Mouse (Mus musculus) neural tube, embryonic 13.5 days (tissue): ENCODE data around the gene Ctnna2. TPM values are rescaled to one million over a fixed set of nuclear protein-coding genes. Genes with fewer than 3 reads are reported as not detected.

Experiments
- ATAC-seq: fragments of 200-750 bp; cut with Nextera tagmentation; 2 replicates; pipeline ENCODE4 v1.8.0; 2017; ENCODE audit warnings: low read depth, mild to moderate bottlenecking, moderate TSS enrichment, moderate library complexity
- H3K27ac ChIP-seq: fragments of 300-500 bp; sonication (generic); replicated peaks from 2 replicates; pipeline ENCODE4 v1.5.1; 2015; ENCODE audit warnings: moderate library complexity, mild to moderate bottlenecking, inconsistent platforms
- H3K27me3 ChIP-seq: fragments of 300-500 bp; sonication (generic); 2 replicates; pipeline ENCODE4 v1.6.1; 2015; ENCODE audit warnings: mild to moderate bottlenecking, inconsistent platforms
- H3K36me3 ChIP-seq: fragments of 300-500 bp; sonication (generic); 2 replicates; pipeline ENCODE4 v1.6.1; 2015; ENCODE audit warnings: mild to moderate bottlenecking, inconsistent platforms
- H3K4me1 ChIP-seq: fragments of 300-500 bp; sonication (generic); replicated peaks from 2 replicates; pipeline ENCODE4 v1.6.1; 2015; ENCODE audit warnings: inconsistent platforms
- H3K4me2 ChIP-seq: fragments of 300-500 bp; sonication (generic); 2 replicates; pipeline ENCODE4 v1.6.1; 2015; ENCODE audit warnings: inconsistent platforms, mild to moderate bottlenecking, moderate library complexity
- H3K4me3 ChIP-seq: fragments of 300-500 bp; sonication (generic); 2 replicates; pipeline ENCODE4 v1.5.1; 2015; ENCODE audit warnings: mild to moderate bottlenecking, inconsistent platforms
- H3K9ac ChIP-seq: fragments of 300-500 bp; sonication (generic); 2 replicates; pipeline ENCODE4 v1.6.1; 2015; ENCODE audit warnings: moderate library complexity, mild to moderate bottlenecking, inconsistent platforms
- H3K9me3 ChIP-seq: fragments of 300-500 bp; sonication (generic); 2 replicates; pipeline ENCODE4 v1.6.1; 2016; ENCODE audit warnings: inconsistent platforms
- WGBS: fragments of 180-500 bp; shearing (Covaris S2); methylation state at CpG from one replicate; pipeline ENCODE4 v1.1.7; 2015; 5-methylcytosine and 5-hydroxymethylcytosine counted together
- polyA plus RNA-seq: library from polyadenylated mRNA; unstranded; fragments of >200 nt; fragmentation: Nextera tagmentation; extraction: Ambion mirVana; gene quantifications from 2 replicates; pipeline ENCODE4 v1.2.1, GENCODE M21; 2015

Ctnna2 gene
- polyA plus RNA-seq, 1 experiment from 2014 or later = 115 TPM

- no peak overlapping the region for H3K9ac ChIP-seq
- WGBS = 77% methylated on average over 3 of the region's 3 CpGs
- H3K27ac ChIP-seq = no peak overlapping the region
- H3K4me2 ChIP-seq = no peak overlapping the region
- no peaks in the 10 kb centered on the region for H3K9me3 ChIP-seq
- no peaks in the 10 kb centered on the region for H3K36me3 ChIP-seq
- no peaks in the 10 kb centered on the region for H3K27me3 ChIP-seq
- H3K4me3 ChIP-seq = no peak overlapping the region
- H3K4me1 ChIP-seq = peaks cover 2% of the 10 kb centered on the region; the same call in 1 of the 2 replicates
- ATAC-seq = no peak
Measured at GRCm38 (mm10) chr6:77468058-77468457, 511.4 kb downstream of the Ctnna2 start.

DNA sequence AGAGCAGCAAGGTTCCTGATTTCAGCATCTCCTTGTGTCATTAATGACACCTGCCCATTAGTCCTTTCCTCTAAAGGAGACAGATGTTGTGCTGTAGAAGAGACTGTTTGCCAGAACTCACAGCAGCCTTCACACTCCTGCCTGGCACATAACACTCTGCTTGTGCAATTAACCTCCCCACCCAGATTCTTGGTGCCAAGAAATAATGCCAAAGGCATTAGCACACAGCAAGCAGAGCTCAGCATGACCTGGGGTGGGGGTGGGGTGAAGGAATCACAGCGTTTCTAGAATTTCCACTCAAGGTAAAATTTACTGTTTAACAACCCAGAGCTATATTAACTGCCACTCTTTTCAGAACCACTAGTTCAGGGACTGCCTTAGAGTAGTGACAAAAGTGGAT lies 516.8 kb downstream of the Ctnna2 start:
- Histone ChIP-seq H3K9me3 (no peaks in the 10 kb centered on the region), H3K4me3 (no peak overlapping the region), H3K36me3 (no peaks in the 10 kb centered on the region), H3K4me1 (peaks cover 7% of the 10 kb centered on the region; the same call in 1 of the 2 replicates), H3K27me3 (no peaks in the 10 kb centered on the region), H3K4me2 (no peak overlapping the region), H3K27ac (no peak overlapping the region), H3K9ac (no peak overlapping the region)
- no peak for ATAC-seq
- 19% methylated on average over 1 of the region's 1 CpGs for WGBS

GRCm38 (mm10) chr6:77457919-77458318 lies 521.6 kb downstream of the Ctnna2 start:
- H3K27me3 ChIP-seq = no peaks in the 10 kb centered on the region
- peaks cover 3% of the 10 kb centered on the region; the same call in 1 of the 2 replicates for H3K4me1 ChIP-seq
- H3K4me2 ChIP-seq = no peak overlapping the region
- no peak overlapping the region for H3K4me3 ChIP-seq
- no peaks in the 10 kb centered on the region for H3K9me3 ChIP-seq
- no peak for ATAC-seq
- 85% methylated on average over 2 of the region's 2 CpGs for WGBS
- H3K27ac ChIP-seq = no peak overlapping the region
- H3K9ac ChIP-seq = no peak overlapping the region
- no peaks in the 10 kb centered on the region for H3K36me3 ChIP-seq

DNA sequence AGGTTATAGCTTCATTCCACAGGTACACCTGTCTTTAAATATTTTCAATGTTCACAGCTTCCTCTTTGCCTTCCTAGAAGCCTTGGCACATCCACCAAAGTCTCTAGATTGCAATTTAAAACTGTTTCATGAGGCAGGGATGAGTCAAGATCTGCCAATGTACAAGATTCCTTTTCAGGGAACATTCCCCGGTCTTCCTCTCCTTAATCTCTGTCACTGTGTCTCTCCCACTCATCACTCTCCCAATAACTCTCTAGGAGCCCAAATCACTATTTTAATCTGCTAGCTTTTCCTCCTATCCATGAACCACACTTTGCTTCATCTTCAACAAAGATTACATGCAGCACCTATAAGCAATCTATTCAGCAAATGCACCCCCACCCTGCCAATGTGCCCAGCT lies 532.6 kb downstream of the Ctnna2 start:
- Histone ChIP-seq H3K27ac (no peak overlapping the region), H3K4me3 (no peak overlapping the region), H3K4me2 (no peak overlapping the region), H3K36me3 (no peaks in the 10 kb centered on the region), H3K9ac (no peak overlapping the region), H3K4me1 (peaks cover 5% of the 10 kb centered on the region), H3K27me3 (no peaks in the 10 kb centered on the region), H3K9me3 (no peaks in the 10 kb centered on the region)
- no peak for ATAC-seq
- WGBS = 86% methylated on average over 1 of the region's 1 CpGs

- H3K9me3 ChIP-seq = no peaks in the 10 kb centered on the region
- no peak overlapping the region for H3K9ac ChIP-seq
- 61% methylated on average over 11 of the region's 11 CpGs for WGBS
- no peak overlapping the region for H3K4me3 ChIP-seq
- no peak overlapping the region for H3K4me2 ChIP-seq
- no peak for ATAC-seq
- no peaks in the 10 kb centered on the region for H3K36me3 ChIP-seq
- H3K4me1 ChIP-seq = peaks cover 20% of the 10 kb centered on the region
- peak overlapping the region; percentile 42; the same call in 1 of the 2 replicates for H3K27ac ChIP-seq
- H3K27me3 ChIP-seq = no peaks in the 10 kb centered on the region
Measured at GRCm38 (mm10) chr6:77443906-77444305, 535.6 kb downstream of the Ctnna2 start.

DNA sequence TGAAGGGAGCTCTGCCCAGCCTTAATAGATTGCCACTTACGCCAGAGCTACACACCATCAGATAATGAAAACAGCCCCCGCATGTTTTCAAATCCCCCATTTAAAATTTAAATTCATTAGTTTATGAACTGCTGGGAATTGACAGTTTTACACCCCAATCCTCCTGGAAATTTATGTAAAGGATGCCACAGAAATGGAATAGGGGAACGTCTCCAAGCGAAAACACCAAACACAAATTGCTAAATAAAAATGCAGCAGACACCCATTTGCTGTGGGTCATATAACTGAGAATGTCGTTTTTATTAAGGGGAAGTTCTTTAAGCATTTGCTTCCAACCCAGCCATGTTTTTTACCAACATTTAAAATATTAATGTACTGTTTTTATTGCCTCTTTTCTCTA lies 538.4 kb downstream of the Ctnna2 start:
- no peaks in the 10 kb centered on the region for H3K9me3 ChIP-seq
- WGBS = 48% methylated on average over 5 of the region's 5 CpGs
- peaks cover 20% of the 10 kb centered on the region for H3K4me1 ChIP-seq
- no peaks in the 10 kb centered on the region for H3K36me3 ChIP-seq
- H3K27me3 ChIP-seq = no peaks in the 10 kb centered on the region
- H3K27ac ChIP-seq = peak overlapping the region; percentile 54; the same call in 1 of the 2 replicates
- no peak overlapping the region for H3K9ac ChIP-seq
- 0 out of 2 replicates have a peak, but pooled peaks have one; percentile 15 for ATAC-seq
- no peak overlapping the region for H3K4me3 ChIP-seq
- H3K4me2 ChIP-seq = peak overlapping the region; percentile 11

DNA sequence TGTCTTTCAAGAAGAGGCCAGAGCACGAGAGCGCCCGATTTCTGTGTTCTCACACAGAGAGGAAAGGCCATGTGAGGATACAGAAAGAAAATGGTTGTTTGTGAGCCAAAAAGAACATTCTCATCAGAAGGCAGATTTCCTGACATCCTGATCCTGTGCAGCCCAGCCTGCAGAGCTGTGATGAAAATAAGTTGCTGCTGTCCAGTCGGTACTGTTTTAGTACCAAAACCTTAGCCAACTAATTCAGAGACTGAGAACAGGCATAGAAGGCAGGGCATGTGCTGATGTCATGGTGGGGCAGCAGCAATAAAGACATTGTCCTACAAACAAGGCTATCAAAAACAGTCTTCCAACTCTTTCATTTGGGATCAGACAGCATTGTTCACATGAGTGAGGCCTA lies 549.1 kb downstream of the Ctnna2 start:
- no peak overlapping the region for H3K9ac ChIP-seq
- no peaks in the 10 kb centered on the region for H3K9me3 ChIP-seq
- H3K36me3 ChIP-seq = no peaks in the 10 kb centered on the region
- 69% methylated on average over 4 of the region's 4 CpGs for WGBS
- H3K4me3 ChIP-seq = no peak overlapping the region
- ATAC-seq = no peak
- no peak overlapping the region for H3K27ac ChIP-seq
- H3K27me3 ChIP-seq = no peaks in the 10 kb centered on the region
- no peak overlapping the region for H3K4me2 ChIP-seq
- no peaks in the 10 kb centered on the region for H3K4me1 ChIP-seq

DNA sequence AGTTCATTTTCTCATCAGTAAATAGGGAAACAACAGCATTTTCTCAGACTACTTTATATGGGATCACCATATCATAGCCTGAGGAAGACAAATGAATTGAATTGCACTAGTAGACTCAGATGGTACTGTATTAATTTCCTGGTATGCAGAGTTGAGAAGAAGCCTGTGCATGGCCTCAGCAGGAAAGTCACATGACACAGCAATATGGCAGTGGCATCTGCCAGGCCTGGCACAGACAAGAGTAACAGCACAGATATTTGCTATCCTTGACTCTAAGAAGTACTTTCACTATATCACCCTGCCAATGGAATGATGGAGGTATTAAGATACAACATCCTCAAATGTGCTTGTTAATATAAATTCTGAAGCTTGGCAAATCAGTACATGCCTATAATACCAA lies 553.8 kb downstream of the Ctnna2 start:
- no peaks in the 10 kb centered on the region for H3K9me3 ChIP-seq
- no peak overlapping the region for H3K4me3 ChIP-seq
- no peaks in the 10 kb centered on the region for H3K36me3 ChIP-seq
- H3K27ac ChIP-seq = no peak overlapping the region
- no peak overlapping the region for H3K4me2 ChIP-seq
- H3K9ac ChIP-seq = no peak overlapping the region
- ATAC-seq = no peak
- H3K27me3 ChIP-seq = no peaks in the 10 kb centered on the region
- no peaks in the 10 kb centered on the region for H3K4me1 ChIP-seq

DNA sequence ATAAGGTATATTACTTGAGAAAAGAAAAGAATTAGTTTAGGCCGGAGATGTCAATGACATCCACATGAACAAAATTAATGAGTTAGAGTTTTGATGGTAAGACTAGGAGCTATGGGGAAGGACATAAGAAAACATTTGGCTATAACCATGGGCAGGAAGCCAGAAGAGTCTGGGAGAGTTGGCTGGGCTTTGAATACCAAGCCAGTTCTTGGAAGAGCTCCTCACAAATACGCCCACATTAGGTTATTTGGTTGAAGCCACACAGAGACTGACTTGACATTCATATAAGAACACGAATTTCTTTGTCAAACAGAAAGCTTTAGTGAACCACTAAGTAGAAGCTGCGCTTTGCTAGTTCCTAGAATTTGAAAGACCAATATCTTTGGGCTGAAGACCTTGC lies 554.7 kb downstream of the Ctnna2 start:
- no peak for ATAC-seq
- Histone ChIP-seq H3K9me3 (no peaks in the 10 kb centered on the region), H3K27ac (no peak overlapping the region), H3K4me2 (no peak overlapping the region), H3K4me3 (no peak overlapping the region), H3K27me3 (no peaks in the 10 kb centered on the region), H3K9ac (no peak overlapping the region), H3K4me1 (no peaks in the 10 kb centered on the region), H3K36me3 (no peaks in the 10 kb centered on the region)
- 87% methylated on average over 4 of the region's 4 CpGs for WGBS

GRCm38 (mm10) chr6:77421564-77422139 lies 557.8 kb downstream of the Ctnna2 start:
- no peak overlapping the region for H3K27ac ChIP-seq
- no peaks in the 10 kb centered on the region for H3K9me3 ChIP-seq
- H3K27me3 ChIP-seq = no peaks in the 10 kb centered on the region
- no peak for ATAC-seq
- no peak overlapping the region for H3K4me3 ChIP-seq
- no peak overlapping the region for H3K9ac ChIP-seq
- no peaks in the 10 kb centered on the region for H3K36me3 ChIP-seq
- H3K4me2 ChIP-seq = no peak overlapping the region
- WGBS = 79% methylated on average over 3 of the region's 3 CpGs
- H3K4me1 ChIP-seq = no peaks in the 10 kb centered on the region

DNA sequence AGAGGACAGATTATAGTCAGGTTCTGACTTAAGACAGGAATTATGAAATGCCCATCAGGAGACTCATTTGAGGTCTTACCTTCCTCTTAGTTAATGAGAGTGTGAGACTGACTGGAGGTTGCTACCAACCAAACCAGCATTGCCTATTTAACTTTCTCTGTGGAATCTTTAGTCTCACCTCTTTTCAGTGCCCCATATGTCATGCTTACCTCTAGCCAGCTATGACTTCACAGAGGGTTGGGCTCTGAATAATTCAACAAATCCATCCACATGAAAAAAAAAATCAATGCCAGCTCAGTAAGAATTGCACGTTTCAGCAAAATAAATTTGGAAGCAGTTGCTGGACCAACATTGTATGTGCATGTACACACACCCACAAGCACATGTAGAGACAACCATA lies 562.5 kb downstream of the Ctnna2 start:
- no peaks in the 10 kb centered on the region for H3K27me3 ChIP-seq
- no peaks in the 10 kb centered on the region for H3K36me3 ChIP-seq
- no peak overlapping the region for H3K4me2 ChIP-seq
- no peaks in the 10 kb centered on the region for H3K9me3 ChIP-seq
- no peak overlapping the region for H3K27ac ChIP-seq
- no peaks in the 10 kb centered on the region for H3K4me1 ChIP-seq
- no peak overlapping the region for H3K4me3 ChIP-seq
- no peak for ATAC-seq
- H3K9ac ChIP-seq = no peak overlapping the region
- WGBS = 75% methylated on average over 1 of the region's 1 CpGs

GRCm38 (mm10) chr6:77413530-77413929 lies 566.0 kb downstream of the Ctnna2 start:
- 58% methylated on average over 1 of the region's 1 CpGs for WGBS
- Histone ChIP-seq H3K4me2 (no peak overlapping the region), H3K4me3 (no peak overlapping the region), H3K27me3 (no peaks in the 10 kb centered on the region), H3K9me3 (no peaks in the 10 kb centered on the region), H3K27ac (no peak overlapping the region), H3K9ac (no peak overlapping the region), H3K36me3 (no peaks in the 10 kb centered on the region), H3K4me1 (no peaks in the 10 kb centered on the region)
- ATAC-seq = no peak

DNA sequence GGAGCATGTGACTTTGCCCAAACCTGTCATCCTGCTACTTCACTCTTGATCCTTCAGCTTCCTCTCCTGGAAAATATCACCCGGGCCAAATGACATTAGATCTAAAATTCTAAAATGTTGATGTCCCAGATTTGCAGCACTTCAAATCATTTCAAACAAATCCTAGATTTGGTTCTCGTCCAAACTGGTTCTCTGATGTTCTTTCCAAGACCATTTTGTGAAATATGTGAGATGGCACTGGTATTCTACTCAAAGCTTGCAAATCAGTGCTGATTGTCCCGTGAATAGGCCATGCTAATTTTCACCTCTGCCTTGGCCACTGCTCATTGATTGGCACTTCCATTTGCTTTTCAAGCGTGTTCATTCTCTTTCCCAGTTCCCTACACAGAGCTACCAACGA lies 571.0 kb downstream of the Ctnna2 start:
- no peaks in the 10 kb centered on the region for H3K4me1 ChIP-seq
- WGBS = 78% methylated on average over 5 of the region's 5 CpGs
- ATAC-seq = no peak

More for the DNA sequence above, 571.0 kb downstream of the Ctnna2 start:
- Histone ChIP-seq H3K36me3 (no peaks in the 10 kb centered on the region), H3K9me3 (no peaks in the 10 kb centered on the region), H3K27me3 (no peaks in the 10 kb centered on the region), H3K4me3 (no peak overlapping the region), H3K4me2 (no peak overlapping the region), H3K9ac (no peak overlapping the region), H3K27ac (no peak overlapping the region)
